Mouse (Mus musculus): Measurements from ENCODE around the gene Rhcg.

Rhcg gene

DNA sequence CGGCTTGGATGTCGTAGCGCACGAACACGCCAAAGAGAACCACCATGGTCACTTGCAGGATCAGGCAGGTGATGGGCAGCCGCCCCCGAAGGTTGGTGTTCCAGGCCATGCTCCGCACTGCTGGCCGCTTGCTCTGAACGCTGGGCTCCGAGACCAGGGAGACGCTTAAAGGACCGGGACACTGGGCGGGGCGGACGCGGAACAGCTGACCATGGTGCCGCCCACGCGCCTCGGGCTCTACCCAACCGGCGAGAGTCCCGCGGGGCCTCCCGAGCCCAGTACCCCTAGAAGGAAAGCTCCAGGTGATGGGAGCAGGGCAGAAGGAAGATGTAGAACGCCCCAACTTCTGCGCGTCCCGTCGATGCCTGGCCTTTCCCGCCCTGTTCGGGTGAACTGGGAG, at the start of gene Rhcg:
TSS of gene Rhcg (minus strand) at position 240 of the 400 bp plus-strand sequence.
- no peak for DNase-seq (ENCODE audit: low spot score in 2 of 2)

DNA sequence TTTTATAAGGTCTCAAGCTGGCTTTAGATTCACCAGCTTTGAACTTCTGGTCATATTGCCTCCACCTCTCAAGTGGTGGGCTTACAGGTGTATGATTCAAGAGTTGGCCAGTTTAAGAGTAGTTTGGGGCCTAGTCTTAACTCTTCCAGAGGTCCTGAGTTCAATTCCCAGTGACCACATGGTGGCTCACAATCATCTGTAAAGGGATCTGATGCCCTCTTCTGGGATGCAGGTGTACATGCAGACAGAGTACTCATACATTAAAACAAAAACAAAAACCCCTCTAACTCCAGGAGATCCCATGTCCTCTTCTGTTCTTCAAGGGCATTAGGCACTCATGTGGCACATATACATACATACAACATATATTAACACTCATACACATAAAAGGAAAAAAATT, 49.2 kb upstream of the Rhcg start:
- DNase-seq (ENCODE audit: low spot score in 2 of 2), result no peak

DNA sequence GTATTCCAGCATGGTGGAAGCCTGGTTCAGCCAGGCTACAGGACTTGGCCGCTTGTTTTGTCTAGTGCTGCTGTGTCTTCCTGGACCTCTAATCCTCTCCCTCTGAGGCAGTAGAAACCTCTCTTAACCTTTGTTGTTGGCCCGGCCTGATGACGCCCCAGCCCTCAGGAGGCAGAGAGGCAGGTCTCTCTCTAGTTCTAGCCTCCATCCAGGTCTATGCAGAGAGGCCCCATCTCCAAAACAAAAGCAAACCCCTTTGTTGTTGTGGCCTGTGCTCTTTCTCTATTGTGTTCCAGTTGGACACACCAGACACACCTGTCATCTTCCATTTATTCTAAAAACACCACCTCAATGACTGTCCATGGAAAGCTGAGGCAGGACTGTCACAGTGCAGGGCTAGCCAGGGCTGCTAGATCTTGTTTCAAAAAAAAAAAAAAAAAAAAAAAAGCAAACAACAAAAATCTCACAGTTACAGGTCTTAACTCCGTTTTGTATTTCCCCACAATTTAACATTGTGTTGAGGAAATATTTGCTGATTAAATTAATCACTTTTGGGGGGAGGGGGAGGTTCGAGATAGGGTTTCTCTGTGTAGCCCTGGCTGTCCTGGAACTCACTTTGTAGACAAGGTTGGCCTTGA, 43.9 kb upstream of the Rhcg start:
- DNase-seq (ENCODE audit: low spot score in 2 of 2), result no peak

DNA sequence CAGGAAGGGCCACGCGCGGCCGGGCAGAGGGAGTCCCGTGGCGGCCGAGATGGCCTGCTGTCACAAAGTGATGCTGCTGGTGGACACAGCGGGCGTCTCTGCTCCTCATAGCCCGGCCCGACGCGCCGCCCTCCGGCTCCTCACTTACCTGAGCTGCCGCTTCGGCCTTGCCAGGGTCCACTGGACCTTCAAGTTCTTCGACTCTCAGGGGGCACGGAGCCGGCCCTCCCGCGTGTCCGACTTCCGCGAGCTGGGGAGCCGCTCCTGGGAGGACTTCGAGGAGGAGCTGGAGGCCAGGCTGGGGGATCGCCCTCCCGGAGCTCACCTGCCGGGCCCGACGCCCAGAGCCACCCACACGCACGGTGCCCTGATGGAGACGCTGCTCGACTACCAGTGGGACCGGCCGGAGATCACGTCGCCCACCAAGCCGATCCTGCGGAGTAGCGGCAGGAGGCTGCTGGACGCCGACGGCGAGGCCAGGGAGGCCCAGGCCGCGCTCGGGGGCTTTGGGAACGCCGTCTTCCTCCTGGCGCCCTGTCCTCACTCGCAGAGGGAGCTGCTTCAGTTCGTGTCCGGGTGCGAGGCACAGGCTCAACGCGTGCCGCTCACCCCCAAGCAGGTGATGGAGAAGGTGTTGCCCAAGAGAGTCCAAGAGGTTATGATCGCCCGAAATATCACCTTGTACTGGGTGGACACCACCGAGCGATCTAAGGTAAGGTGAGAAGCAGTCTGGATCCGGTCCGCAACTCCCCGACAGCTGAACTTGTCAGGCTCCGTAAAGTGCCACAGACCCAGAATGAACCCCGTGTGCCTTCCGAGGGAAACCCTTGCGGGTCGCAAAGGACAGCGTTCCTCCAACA, 43.1 kb upstream of the Rhcg start:
- DNase-seq (ENCODE audit: low spot score in 2 of 2), result no peak

DNA sequence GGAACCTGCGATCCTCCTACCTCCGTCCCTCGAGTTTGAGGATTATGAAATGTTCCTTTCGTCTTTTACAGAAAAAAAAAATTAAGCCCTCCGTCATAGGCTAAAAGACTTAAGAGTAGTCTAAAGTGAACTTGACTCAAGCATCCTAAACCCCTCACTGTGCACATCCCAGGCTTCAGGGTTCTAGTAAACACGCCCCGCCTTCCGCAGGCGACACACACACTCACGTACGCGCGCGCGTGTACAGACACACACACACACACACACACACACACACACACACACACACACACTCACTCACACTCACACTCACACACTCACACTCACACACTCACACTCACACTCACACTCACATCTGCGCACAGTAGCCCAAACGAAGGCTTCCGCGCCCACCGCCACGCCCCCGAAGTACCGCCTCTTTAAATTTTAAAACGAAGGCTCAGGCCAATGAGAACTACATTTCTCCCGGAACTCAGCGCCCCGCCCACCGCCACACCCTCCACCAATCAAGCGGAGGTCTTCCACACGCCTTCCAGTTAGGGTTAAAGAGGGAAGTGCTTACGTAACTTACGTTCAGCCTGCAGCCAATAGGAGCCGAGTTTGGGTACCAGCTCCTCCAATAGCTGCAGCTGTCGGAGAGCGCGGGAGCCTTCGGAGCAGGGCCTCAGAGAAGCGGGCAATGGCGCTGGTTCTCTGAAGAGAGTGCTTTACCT, 42.3 kb upstream of the Rhcg start, which contains the start of gene Ticrr:
TSS of gene Ticrr (plus strand) at position 619 of the 713 bp plus-strand sequence.
- DNase-seq (ENCODE audit: low spot score in 2 of 2), result peak; percentile 96

DNA sequence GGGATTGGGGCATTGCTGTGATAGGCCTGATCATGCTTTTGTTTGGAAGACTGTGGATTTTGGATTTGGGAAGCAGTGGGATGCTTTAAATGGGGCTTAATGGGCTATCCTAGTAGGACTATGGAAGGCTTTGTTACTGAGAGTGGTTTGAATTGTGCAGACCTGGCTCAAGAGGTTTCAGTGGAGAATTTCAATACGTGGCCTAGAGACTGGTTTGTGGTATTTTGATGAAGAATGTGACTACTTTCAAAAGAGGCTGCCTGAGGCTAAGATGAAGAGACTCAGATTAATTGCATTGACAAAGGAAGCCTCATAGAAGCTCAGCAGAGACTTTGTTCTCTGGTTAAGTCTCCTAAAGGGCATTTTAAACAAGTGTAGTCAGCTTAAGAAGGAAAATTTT, 37.1 kb upstream of the Rhcg start:
- no peak for DNase-seq (ENCODE audit: low spot score in 2 of 2)

DNA sequence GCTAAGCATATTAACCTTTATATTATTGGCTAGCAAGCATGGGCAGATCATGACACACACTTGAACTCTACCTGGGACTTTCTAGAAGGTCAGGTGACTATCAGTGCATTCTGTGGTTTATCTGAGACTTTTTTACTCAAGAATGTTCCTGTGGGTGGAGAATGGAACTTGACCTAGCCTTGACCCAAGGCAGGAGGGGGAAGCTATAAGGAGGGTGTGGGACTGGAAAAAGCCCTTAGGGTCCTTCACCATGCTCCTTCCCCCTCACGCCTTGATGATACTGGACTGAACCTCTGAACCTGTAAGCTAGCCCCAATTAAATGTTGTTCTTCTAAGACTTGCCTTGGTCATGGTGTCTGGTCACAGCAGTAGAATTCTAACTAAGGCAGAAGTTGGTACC, 36.7 kb upstream of the Rhcg start:
- DNase-seq (ENCODE audit: low spot score in 2 of 2), result no peak

DNA sequence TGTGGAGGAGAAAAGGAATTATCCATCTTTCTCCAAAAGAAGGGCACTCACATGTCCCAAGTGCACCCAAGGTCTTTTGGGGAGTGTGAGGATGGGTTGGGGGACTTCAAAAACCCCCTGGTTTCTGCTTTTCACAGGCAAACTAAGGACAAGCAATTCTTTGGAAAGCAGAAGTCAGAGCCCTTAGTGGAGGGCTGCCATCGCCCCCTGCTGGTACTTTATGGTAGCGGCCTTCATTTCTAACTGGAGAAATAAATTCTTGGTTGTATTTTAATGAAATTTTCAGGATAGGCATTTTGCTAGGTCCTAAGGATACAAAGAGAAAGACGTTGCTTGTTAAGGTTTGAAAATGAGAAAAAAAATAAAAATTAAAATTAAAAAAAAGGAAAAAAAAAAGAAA, 31.5 kb upstream of the Rhcg start:
- DNase-seq (ENCODE audit: low spot score in 2 of 2), result peak; percentile 9 to 68

DNA sequence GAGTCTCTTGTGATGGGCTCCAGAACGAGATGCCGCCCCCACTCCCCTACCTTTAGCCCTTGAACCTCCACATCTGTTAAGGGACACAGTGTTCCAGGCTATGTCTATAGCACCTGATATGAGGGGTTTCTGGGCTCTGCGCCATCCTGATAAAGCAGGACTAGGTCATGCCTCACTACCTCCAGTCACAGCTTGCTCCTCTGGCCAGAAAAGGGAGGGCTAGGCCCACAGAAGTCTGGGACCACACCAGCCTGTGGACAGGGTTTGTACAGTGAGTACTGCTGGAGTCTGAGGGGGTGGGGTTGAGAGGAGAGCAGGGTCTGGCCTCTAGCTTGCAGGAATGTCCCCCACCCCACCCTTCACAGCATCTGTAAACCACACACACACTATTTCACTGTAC, 29.8 kb upstream of the Rhcg start:
- DNase-seq (ENCODE audit: low spot score in 2 of 2), result no peak

DNA sequence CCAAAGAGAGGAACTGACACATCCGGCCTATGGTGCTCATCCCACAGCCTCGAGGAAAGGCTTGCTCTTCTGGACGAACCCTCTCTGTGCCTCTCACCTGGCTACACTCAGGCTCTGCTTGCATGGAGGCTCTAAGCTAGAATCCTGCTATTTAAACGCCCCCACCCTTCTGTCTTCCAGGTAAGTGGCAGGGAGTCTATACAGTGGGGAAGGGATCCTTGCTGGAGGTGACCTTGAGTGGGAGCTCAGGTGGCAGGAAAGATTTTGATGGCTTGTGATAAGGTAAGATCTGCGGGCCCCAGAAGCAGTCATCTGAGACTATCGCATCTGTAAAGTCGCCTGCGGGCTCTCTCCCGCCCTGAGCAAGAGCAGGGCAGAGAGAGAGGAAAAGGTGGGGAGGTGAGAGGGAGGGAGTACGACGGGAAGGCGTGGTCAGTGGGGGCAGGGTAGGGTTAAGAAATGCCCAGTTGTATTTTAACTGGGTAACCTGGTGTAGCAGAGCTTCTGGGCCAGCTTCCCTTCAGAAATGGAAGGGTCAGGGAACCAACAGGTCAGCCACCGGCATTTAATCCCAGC, 14.4 kb upstream of the Rhcg start:
- DNase-seq (ENCODE audit: low spot score in 2 of 2), result no peak

DNA sequence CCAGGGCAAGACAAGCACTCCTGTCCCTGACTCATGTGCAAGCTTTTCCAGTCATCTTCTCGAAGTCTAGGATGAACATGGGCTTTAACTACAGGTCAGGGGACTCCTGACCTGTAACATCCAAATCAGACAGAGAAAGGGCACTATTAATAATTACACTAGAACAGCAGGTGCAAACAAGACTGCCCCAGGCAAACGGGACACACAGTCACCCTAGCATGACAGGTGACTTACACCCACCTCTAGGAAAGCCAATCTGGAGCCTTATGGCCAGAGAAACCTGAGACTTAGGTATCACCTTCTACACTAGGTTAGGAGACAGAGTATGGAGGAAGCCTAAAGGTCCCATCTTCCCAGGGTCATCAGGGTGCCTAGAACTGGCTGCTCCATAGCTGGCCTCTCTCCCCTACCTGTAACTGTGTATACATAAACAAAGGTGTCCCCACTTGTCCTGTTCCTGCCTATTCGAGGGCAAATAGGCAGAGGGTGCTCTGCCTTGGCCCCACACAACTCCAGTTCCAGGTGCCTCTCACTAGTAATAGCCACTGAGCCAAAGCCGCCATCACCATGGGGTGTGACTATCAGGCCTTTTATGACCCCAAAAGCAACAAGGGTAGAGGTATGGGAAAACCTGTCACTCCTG, 10.9 kb upstream of the Rhcg start:
- no peak for DNase-seq (ENCODE audit: low spot score in 2 of 2)

DNA sequence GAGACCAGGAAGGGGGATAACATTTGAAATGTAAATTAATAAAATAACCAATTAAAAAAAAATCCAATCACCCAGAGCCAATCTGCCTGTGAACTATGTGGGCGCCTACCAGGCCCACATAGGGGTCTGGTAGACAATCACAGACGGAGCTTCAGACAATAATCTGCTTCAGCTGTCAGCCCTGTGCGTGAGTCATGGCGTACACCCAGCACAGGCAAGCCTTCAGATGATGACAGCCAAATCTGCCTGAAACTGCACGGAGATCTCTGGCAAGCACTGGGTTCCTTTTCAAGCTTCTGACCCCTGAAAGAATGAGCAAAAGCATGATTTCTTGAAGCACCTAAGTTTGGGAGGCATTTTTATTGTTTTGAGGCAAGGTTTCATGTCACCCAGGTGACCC, 8.7 kb upstream of the Rhcg start:
- no peak for DNase-seq (ENCODE audit: low spot score in 2 of 2)

DNA sequence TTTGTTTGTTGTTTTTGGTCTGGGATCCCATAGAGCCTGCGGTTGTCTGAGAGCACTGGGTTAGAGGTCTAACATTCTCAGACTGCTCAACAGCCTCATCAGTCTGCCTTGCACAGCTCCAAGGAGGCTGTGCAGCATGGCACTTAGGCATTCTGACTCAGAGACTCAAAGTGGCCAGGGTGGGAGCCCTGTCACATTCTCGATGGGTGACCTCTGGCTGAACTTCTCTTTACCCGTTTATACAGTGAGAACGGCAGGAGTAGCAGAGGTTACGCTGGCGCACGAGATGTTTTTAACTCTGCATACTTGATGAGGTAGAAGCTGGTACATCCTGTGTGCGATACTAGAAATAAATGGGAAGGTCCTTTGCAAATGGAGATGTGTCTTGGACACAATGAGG, 5.6 kb upstream of the Rhcg start:
- DNase-seq (ENCODE audit: low spot score in 2 of 2), result no peak

DNA sequence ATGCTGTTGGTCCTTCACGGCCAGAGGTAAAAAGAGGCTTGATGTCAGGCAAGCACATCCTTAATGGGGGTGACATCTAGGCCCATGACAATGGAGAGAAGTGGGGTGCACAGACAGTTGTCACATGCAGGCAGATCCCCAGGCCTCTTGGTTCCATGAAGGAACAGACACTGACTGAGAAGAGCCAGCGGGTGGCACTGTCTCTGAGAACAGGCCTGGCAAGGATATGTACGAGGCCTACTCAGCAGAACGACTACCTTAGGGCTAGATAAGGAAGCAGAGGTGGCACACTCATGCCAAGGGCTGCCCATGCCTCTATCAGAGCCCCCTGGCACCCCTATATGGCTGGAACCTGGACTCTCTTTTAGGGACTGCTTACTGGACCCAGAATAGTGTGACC, 2.0 kb upstream of the Rhcg start:
- no peak for DNase-seq (ENCODE audit: low spot score in 2 of 2)

DNA sequence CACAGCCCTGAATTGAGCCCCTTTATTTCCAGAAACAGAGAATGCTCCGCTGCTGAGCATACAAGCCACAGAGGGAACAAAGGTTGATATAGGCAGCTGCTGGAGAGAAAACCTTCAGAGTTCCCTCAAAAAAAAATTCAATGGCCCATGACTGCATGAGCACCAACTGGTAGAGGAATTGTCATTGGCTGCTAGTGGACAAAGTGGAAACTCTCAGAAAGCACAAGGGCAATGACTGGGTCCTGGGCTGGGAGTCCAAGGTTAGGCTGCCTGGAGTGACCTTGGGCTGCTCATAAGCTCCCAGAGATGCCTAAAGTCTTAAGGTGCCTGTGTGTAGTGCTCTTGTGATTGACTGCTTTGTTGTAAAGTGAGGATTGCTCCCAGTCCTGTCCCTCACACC, 1.5 kb downstream of the Rhcg start:
- no peak for DNase-seq (ENCODE audit: low spot score in 2 of 2)

DNA sequence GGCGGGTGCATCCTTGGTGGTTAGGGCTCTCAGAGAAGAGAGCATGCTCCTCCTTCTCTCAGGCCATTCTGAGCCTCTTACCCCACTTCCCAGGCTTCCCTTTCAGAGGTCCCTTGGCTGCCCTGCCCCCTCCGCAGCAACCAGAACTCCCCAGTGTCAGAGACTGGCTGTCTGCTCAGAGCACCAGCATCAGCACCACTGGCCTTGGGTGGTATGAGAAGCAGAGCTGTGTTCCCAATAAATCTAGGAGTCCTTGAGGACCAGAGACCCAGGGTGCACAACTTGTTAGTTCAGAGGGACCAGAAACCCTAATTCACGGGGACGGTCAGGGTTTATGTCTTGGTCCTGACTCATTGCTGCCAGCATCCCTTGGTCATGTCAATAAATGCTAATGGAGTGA, 2.4 kb downstream of the Rhcg start:
- DNase-seq (ENCODE audit: low spot score in 2 of 2), result no peak

DNA sequence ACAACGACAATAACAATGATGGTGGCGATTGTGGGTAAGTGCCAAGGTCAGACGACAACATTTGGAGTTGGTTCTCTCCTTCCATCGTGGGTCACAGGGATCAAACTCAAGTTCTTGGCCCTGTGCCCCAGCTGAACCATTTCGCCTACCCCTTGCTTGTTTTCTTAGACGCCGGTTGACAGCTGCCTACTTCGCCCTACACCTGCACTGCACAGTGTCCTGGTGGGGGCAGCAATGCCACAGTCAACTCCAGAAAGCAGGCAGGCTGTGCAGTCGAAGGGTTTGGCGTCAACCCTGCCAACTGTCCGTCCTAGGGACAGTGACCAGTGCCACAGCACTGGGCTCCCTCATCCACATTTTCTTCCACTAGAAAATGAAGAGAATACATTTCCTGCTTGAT, 4.1 kb downstream of the Rhcg start:
- no peak for DNase-seq (ENCODE audit: low spot score in 2 of 2)

DNA sequence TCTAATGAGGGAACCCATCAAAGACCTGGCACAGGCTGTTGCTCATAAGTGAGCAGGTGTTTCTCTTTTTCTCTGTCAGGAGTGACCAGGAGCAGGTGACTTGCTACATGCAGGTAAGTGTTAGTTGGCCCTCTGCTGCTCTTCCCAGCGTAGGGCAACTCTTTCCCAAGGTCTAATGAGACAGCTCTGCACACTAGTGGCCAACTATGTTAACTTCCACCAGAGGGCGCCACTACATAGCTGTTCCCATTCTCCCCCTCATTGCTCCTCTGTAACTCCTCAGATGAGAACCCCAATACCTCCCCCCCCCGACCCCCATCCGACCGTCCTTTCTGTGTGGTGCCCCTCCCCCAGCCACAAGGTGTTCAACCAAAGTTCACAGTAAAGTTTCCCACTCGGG, 4.7 kb downstream of the Rhcg start:
- peak in 1 of 2 experiments; percentile 50 for DNase-seq (ENCODE audit: low spot score in 2 of 2)

DNA sequence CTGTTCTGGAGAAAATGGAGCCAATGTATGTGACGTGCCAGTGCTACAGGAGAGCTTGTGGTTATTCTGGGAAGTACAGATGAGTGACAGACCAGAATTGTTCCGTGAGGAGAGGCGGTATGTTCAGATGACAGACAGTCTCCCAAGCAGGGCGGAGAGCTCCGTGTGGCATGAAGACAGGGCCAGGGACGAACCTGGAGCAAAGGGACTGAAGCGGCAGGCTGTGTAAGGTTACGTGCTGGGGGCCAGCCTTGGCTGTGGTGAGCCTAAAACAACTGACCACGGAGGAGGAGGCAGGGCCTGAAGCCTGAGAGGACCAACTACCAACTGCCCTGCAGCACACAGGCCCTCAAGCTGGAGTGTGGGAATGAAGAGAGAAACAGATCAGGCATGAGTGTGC, 5.6 kb downstream of the Rhcg start:
- no peak for DNase-seq (ENCODE audit: low spot score in 2 of 2)

DNA sequence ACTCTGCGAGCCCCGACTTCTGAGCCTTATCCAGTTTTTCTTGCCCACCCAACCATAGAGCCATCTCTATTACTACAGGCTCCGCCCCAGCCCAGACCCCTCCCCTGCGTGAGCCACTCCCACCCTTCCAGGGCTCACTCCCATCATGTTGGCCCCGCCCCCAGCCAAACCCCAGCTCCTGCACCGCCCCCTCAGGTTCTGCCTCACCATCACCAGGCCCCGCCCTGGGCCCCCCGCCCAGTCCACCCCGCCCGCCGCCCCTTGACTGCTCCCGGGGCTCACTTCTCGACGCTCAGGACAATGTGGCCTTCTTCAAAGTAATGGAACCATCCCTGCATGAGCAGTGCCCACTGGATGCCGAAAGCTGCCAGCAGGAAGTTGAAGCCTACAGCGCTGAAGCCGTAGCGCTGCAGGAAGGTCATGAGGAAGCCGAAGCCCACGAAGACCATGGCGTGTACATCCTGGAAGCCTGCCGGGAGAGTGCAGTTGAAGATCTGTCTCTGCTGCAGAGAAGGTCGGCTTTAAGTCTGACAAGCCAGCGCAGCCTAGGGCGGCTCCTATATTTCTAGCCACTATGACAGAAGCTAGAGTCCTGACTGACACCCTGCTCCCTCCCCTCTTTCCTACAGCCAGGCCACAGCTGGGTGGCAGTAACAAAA, 10.1 kb downstream of the Rhcg start:
- DNase-seq (ENCODE audit: low spot score in 2 of 2), result no peak

DNA sequence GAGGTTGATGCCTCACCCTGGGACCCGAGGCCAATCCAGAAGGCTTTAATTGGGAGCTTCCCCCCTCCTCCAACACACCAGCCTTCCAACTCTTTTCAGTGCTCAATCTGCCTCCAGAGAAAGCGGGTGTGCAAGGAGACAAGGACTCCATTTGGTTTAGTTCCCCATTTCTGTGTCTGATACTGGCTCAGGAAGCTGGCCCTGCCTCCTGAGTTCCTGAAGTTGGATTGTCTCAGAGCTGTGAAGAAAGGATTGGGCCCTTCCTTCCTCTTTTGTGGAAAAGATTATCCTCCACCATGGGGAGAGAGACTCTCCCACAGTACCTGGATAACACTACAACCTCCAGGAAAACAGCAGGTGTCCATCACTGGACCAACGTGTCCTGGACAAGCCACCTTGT, 10.7 kb downstream of the Rhcg start:
- DNase-seq (ENCODE audit: low spot score in 2 of 2), result no peak

All from frontal cortex, postnatal 14 days (tissue).